Mouse (Mus musculus): ENCODE data around the gene Olfr555. TPM values are rescaled to one million over a fixed set of nuclear protein-coding genes. Genes with fewer than 3 reads are reported as not detected.
"Not testable (repeated sequence)": the region's sequence is repeated elsewhere in the genome, so short reads cannot be mapped to it uniquely, and the experiment has no call there.

Gene Olfr555
- not detected in 2 replicates for polyA plus RNA-seq (2014; fragmentation: Nextera tagmentation; extraction: Ambion mirVana)

- no peaks in the 10 kb centered on the region for H3K9me3 ChIP-seq (replicated peaks; ENCODE audit: control insufficient read depth, low read length)
- H3K4me3 ChIP-seq (ENCODE audit: low read depth, low read length): no peak within 1 kb of the TSS
- DNase-seq (ENCODE audit: low spot score): no peak
- H3K4me1 ChIP-seq (ENCODE audit: control insufficient read depth, insufficient read depth, low read length): no peaks in the 10 kb centered on the region
- no peak within 1 kb of the TSS for H3K9ac ChIP-seq (replicated peaks; ENCODE audit: low read length)
- no peak within 1 kb of the TSS for H3K27ac ChIP-seq (replicated peaks; ENCODE audit: low read depth, low read length)
- H3K27me3 ChIP-seq (ENCODE audit: control insufficient read depth, insufficient read depth, low read length): no peaks in the 10 kb centered on the region
- ATAC-seq (replicated peaks; ENCODE audit: insufficient number of reproducible peaks, low FRiP score, low TSS enrichment, low read depth): no peak
- H3K4me2 ChIP-seq (ENCODE audit: low read depth, low read length): no peak within 1 kb of the TSS
- WGBS: 85% methylated on average over 1 of the region's 1 CpGs
- no peaks in the 10 kb centered on the region for H3K36me3 ChIP-seq (replicated peaks; ENCODE audit: control insufficient read depth, insufficient read depth, low read depth, low read length)
Measured at GRCm38 (mm10) chr7:102658523-102658922, at the start of gene Olfr555. Gene Olfr555, plus strand, starts transcription at chr7:102658823.

GRCm38 (mm10) chr7:102618118-102618517 lies 40.5 kb upstream of the Olfr555 start, which contains the start of gene Olfr553:
Gene Olfr553, minus strand, starts transcription at chr7:102618218.
- Histone ChIP-seq H3K27me3 (ENCODE audit: control insufficient read depth, insufficient read depth, low read length) (no peaks in the 10 kb centered on the region), H3K4me1 (ENCODE audit: control insufficient read depth, insufficient read depth, low read length) (no peaks in the 10 kb centered on the region), H3K27ac (replicated peaks; ENCODE audit: low read depth, low read length) (no peak within 1 kb of the TSS), H3K4me2 (ENCODE audit: low read depth, low read length) (no peak within 1 kb of the TSS), H3K9me3 (replicated peaks; ENCODE audit: control insufficient read depth, low read length) (no peaks in the 10 kb centered on the region), H3K36me3 (replicated peaks; ENCODE audit: control insufficient read depth, insufficient read depth, low read depth, low read length) (no peaks in the 10 kb centered on the region), H3K9ac (replicated peaks; ENCODE audit: low read length) (no peak within 1 kb of the TSS), H3K4me3 (ENCODE audit: low read depth, low read length) (no peak within 1 kb of the TSS)
- no peak for DNase-seq (ENCODE audit: low spot score)
- ATAC-seq (replicated peaks; ENCODE audit: insufficient number of reproducible peaks, low FRiP score, low TSS enrichment, low read depth): no peak

GRCm38 (mm10) chr7:102619608-102620007 lies 39.0 kb upstream of the Olfr555 start:
- Histone ChIP-seq H3K4me3 (ENCODE audit: low read depth, low read length) (no peak overlapping the region), H3K9me3 (replicated peaks; ENCODE audit: control insufficient read depth, low read length) (no peaks in the 10 kb centered on the region), H3K9ac (replicated peaks; ENCODE audit: low read length) (no peak overlapping the region), H3K36me3 (replicated peaks; ENCODE audit: control insufficient read depth, insufficient read depth, low read depth, low read length) (no peaks in the 10 kb centered on the region), H3K4me1 (ENCODE audit: control insufficient read depth, insufficient read depth, low read length) (no peaks in the 10 kb centered on the region), H3K27me3 (ENCODE audit: control insufficient read depth, insufficient read depth, low read length) (no peaks in the 10 kb centered on the region), H3K27ac (replicated peaks; ENCODE audit: low read depth, low read length) (no peak overlapping the region), H3K4me2 (ENCODE audit: low read depth, low read length) (no peak overlapping the region)
- WGBS: 76% methylated on average over 5 of the region's 5 CpGs
- DNase-seq (ENCODE audit: low spot score) (peak; percentile 20), ATAC-seq (replicated peaks; ENCODE audit: insufficient number of reproducible peaks, low FRiP score, low TSS enrichment, low read depth) (no peak)

- H3K27me3 ChIP-seq (ENCODE audit: control insufficient read depth, insufficient read depth, low read length); ATAC-seq (replicated peaks; ENCODE audit: insufficient number of reproducible peaks, low FRiP score, low TSS enrichment, low read depth); DNase-seq (ENCODE audit: low spot score); H3K27ac ChIP-seq (replicated peaks; ENCODE audit: low read depth, low read length); H3K4me1 ChIP-seq (ENCODE audit: control insufficient read depth, insufficient read depth, low read length); H3K36me3 ChIP-seq (replicated peaks; ENCODE audit: control insufficient read depth, insufficient read depth, low read depth, low read length); H3K4me3 ChIP-seq (ENCODE audit: low read depth, low read length); H3K9me3 ChIP-seq (replicated peaks; ENCODE audit: control insufficient read depth, low read length); H3K4me2 ChIP-seq (ENCODE audit: low read depth, low read length); H3K9ac ChIP-seq (replicated peaks; ENCODE audit: low read length): not testable (repeated sequence)
- WGBS: 83% methylated on average over 16 of the region's 19 CpGs
Measured at GRCm38 (mm10) chr7:102620368-102620767, 38.3 kb upstream of the Olfr555 start.

- Histone ChIP-seq H3K27me3 (ENCODE audit: control insufficient read depth, insufficient read depth, low read length) (no peaks in the 10 kb centered on the region), H3K36me3 (replicated peaks; ENCODE audit: control insufficient read depth, insufficient read depth, low read depth, low read length) (no peaks in the 10 kb centered on the region), H3K9ac (replicated peaks; ENCODE audit: low read length) (no peak overlapping the region), H3K4me2 (ENCODE audit: low read depth, low read length) (no peak overlapping the region), H3K9me3 (replicated peaks; ENCODE audit: control insufficient read depth, low read length) (no peaks in the 10 kb centered on the region), H3K27ac (replicated peaks; ENCODE audit: low read depth, low read length) (no peak overlapping the region), H3K4me1 (ENCODE audit: control insufficient read depth, insufficient read depth, low read length) (no peaks in the 10 kb centered on the region), H3K4me3 (ENCODE audit: low read depth, low read length) (no peak overlapping the region)
- WGBS: 29% methylated on average over 3 of the region's 3 CpGs
- ATAC-seq (replicated peaks; ENCODE audit: insufficient number of reproducible peaks, low FRiP score, low TSS enrichment, low read depth): no peak
- peak; percentile 36 for DNase-seq (ENCODE audit: low spot score)
Measured at GRCm38 (mm10) chr7:102636665-102637064, 22.0 kb upstream of the Olfr555 start.

GRCm38 (mm10) chr7:102638132-102638531 lies 20.5 kb upstream of the Olfr555 start, which contains the start of gene Olfr554:
Gene Olfr554, plus strand, starts transcription at chr7:102638432.
- DNase-seq (ENCODE audit: low spot score): no peak
- H3K4me3 ChIP-seq (ENCODE audit: low read depth, low read length): no peak within 1 kb of the TSS
- H3K27ac ChIP-seq (replicated peaks; ENCODE audit: low read depth, low read length): no peak within 1 kb of the TSS

GRCm38 (mm10) chr7:102644945-102645344 lies 13.7 kb upstream of the Olfr555 start:
- not testable (repeated sequence) for DNase-seq (ENCODE audit: low spot score); H3K4me1 ChIP-seq (ENCODE audit: control insufficient read depth, insufficient read depth, low read length); ATAC-seq (replicated peaks; ENCODE audit: insufficient number of reproducible peaks, low FRiP score, low TSS enrichment, low read depth); H3K4me2 ChIP-seq (ENCODE audit: low read depth, low read length); H3K4me3 ChIP-seq (ENCODE audit: low read depth, low read length); H3K9ac ChIP-seq (replicated peaks; ENCODE audit: low read length); H3K9me3 ChIP-seq (replicated peaks; ENCODE audit: control insufficient read depth, low read length); H3K36me3 ChIP-seq (replicated peaks; ENCODE audit: control insufficient read depth, insufficient read depth, low read depth, low read length); H3K27me3 ChIP-seq (ENCODE audit: control insufficient read depth, insufficient read depth, low read length); H3K27ac ChIP-seq (replicated peaks; ENCODE audit: low read depth, low read length)
- 89% methylated on average over 2 of the region's 4 CpGs for WGBS

More at GRCm38 (mm10) chr7:102638132-102638531, 20.5 kb upstream of the Olfr555 start, which contains the start of gene Olfr554:
- Histone ChIP-seq H3K4me2 (ENCODE audit: low read depth, low read length) (no peak within 1 kb of the TSS), H3K36me3 (replicated peaks; ENCODE audit: control insufficient read depth, insufficient read depth, low read depth, low read length) (no peaks in the 10 kb centered on the region), H3K27me3 (ENCODE audit: control insufficient read depth, insufficient read depth, low read length) (no peaks in the 10 kb centered on the region), H3K9me3 (replicated peaks; ENCODE audit: control insufficient read depth, low read length) (no peaks in the 10 kb centered on the region), H3K9ac (replicated peaks; ENCODE audit: low read length) (no peak within 1 kb of the TSS), H3K4me1 (ENCODE audit: control insufficient read depth, insufficient read depth, low read length) (no peaks in the 10 kb centered on the region)
- ATAC-seq (replicated peaks; ENCODE audit: insufficient number of reproducible peaks, low FRiP score, low TSS enrichment, low read depth): no peak
- WGBS: 78% methylated on average over 1 of the region's 1 CpGs

GRCm38 (mm10) chr7:102664599-102664998 lies 6.0 kb downstream of the Olfr555 start, which contains the start of gene Olfr556:
Gene Olfr556, plus strand, starts transcription at chr7:102664899.
- Histone ChIP-seq H3K4me3 (ENCODE audit: low read depth, low read length) (no peak within 1 kb of the TSS), H3K9ac (replicated peaks; ENCODE audit: low read length) (no peak within 1 kb of the TSS), H3K27me3 (ENCODE audit: control insufficient read depth, insufficient read depth, low read length) (no peaks in the 10 kb centered on the region), H3K4me1 (ENCODE audit: control insufficient read depth, insufficient read depth, low read length) (no peaks in the 10 kb centered on the region), H3K9me3 (replicated peaks; ENCODE audit: control insufficient read depth, low read length) (no peaks in the 10 kb centered on the region), H3K27ac (replicated peaks; ENCODE audit: low read depth, low read length) (no peak within 1 kb of the TSS), H3K4me2 (ENCODE audit: low read depth, low read length) (no peak within 1 kb of the TSS), H3K36me3 (replicated peaks; ENCODE audit: control insufficient read depth, insufficient read depth, low read depth, low read length) (no peaks in the 10 kb centered on the region)
- DNase-seq (ENCODE audit: low spot score) (no peak), ATAC-seq (replicated peaks; ENCODE audit: insufficient number of reproducible peaks, low FRiP score, low TSS enrichment, low read depth) (no peak)
- WGBS: 69% methylated on average over 3 of the region's 3 CpGs

Measured in embryonic facial prominence, embryonic 11.5 days (tissue).